Mouse (Mus musculus) cortical plate, adult 2 months (tissue): ENCODE data around the gene Cap2.

Source experiments
- CTCF ChIP-seq: fragments of 200-500 bp; IDR thresholded peaks from 2 replicates; pipeline ENCODE4 v1.5.1; 2011; ENCODE audit warnings: mild to moderate bottlenecking, control low read depth, low read length; ENCODE audit not compliant: insufficient read depth; ENCODE audit errors: extremely low read depth
- POLR2A ChIP-seq: fragments of 200-500 bp; IDR thresholded peaks from 2 replicates; pipeline ENCODE4 v1.6.1; 2011; ENCODE audit warnings: mild to moderate bottlenecking, low read length, control low read depth; ENCODE audit not compliant: insufficient read depth; ENCODE audit errors: extremely low read depth

DNA sequence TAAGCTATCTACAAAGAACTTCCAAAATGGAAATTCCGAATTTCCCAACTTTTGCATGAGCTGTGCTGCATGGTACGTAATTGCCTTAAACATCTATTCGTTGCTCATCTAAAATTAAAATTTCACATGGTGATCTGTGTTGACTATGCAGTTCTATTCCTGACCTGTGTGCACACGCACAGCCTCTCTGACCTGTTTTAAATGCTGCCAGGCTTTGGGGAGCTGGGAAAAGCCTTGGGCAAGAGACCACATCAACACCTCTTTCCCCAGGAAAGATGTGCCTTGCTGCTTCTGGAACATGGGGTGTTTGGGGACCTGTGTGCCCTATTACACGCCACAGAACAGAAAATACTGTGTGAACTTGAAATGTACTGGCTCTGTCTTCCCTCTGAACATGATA is 25.7 kb downstream of the Cap2 start:
- TF ChIP-seq CTCF (no peak), POLR2A (no peak)
